Mouse (Mus musculus): ENCODE data around the gene Ado. TPM values are rescaled to one million over a fixed set of nuclear protein-coding genes. Genes with fewer than 3 reads are reported as not detected.

Ado gene
- polyA plus RNA-seq, 1 experiment from 2014 or later: 69.9 TPM

- Histone ChIP-seq H3K4me2 (no peak overlapping the region), H3K4me3 (ENCODE audit: low read depth, low read length) (no peak overlapping the region), H3K27ac (ENCODE audit: low read depth) (no peak overlapping the region), H3K36me3 (ENCODE audit: insufficient read depth) (no peaks in the 10 kb centered on the region), H3K9me3 (ENCODE audit: low read depth, low read length) (no peaks in the 10 kb centered on the region), H3K9ac (no peak overlapping the region), H3K27me3 (ENCODE audit: insufficient read depth, low read length) (no peaks in the 10 kb centered on the region), H3K4me1 (ENCODE audit: insufficient read depth) (no peaks in the 10 kb centered on the region)
- no peak for TF ChIP-seq CTCF (IDR thresholded peaks at IDR 0.05; ENCODE audit: low read depth)
- no peak for ATAC-seq (ENCODE audit: insufficient read depth)
- DNase-seq: no peak
- 86% methylated on average over 15 of the region's 15 CpGs for WGBS
Measured at GRCm38 (mm10) chr10:67497144-67497892, 51.4 kb downstream of the Ado start.

Other genes with a start within 250 kb of the Ado start
- 0.22 and 0.28 TPM in 2 replicates for gene Egr2, start 13.5 kb downstream of the Ado start, polyA plus RNA-seq (2014; fragmentation: Nextera tagmentation; extraction: Ambion mirVana)

Measured in lung, embryonic 14.5 days (tissue).